Mouse (Mus musculus) MEL-GATA-1-ER (cell line): ENCODE measurements around the gene Fam76a.
A peak's percentile ranks its signal among the peaks of the same experiment; 100 is the strongest.

Experiments
- DNase-seq: peaks from one replicate; pipeline ENCODE4 v3.0.0-alpha.2; 2012; ENCODE audit warnings: low read depth; ENCODE audit errors: extremely low read depth

Fam76a gene

GRCm38 (mm10) chr4:132922558-132923008, at the start of gene Fam76a:
Gene Fam76a (minus strand): TSS chr4:132922558.
- peak; percentile 92 for DNase-seq

GRCm38 (mm10) chr4:132972101-132972500, 49.7 kb upstream of the Fam76a start:
- no peak for DNase-seq

GRCm38 (mm10) chr4:132971601-132972000, 49.2 kb upstream of the Fam76a start:
- DNase-seq = no peak

GRCm38 (mm10) chr4:132968105-132968938, 46.0 kb upstream of the Fam76a start:
- no peak for DNase-seq

- DNase-seq = no peak
These were observed 42.1 kb upstream of the Fam76a start for GRCm38 (mm10) chr4:132964473-132964872.

- DNase-seq = no peak
These were observed 41.7 kb upstream of the Fam76a start for GRCm38 (mm10) chr4:132964064-132964463.

- no peak for DNase-seq
These were observed 41.1 kb upstream of the Fam76a start for GRCm38 (mm10) chr4:132963436-132963835.

- DNase-seq = no peak
These were observed 40.3 kb upstream of the Fam76a start for GRCm38 (mm10) chr4:132962628-132963027.

- no peak for DNase-seq
These were observed 39.5 kb upstream of the Fam76a start for GRCm38 (mm10) chr4:132961866-132962265.

- no peak for DNase-seq
These were observed 38.7 kb upstream of the Fam76a start for GRCm38 (mm10) chr4:132960864-132961639.

- no peak for DNase-seq
These were observed 38.0 kb upstream of the Fam76a start for GRCm38 (mm10) chr4:132960313-132960712.

- no peak for DNase-seq
These were observed 37.3 kb upstream of the Fam76a start for GRCm38 (mm10) chr4:132959679-132960045.

GRCm38 (mm10) chr4:132958741-132959678, 36.7 kb upstream of the Fam76a start:
- DNase-seq = no peak

- no peak for DNase-seq
These were observed 33.0 kb upstream of the Fam76a start for GRCm38 (mm10) chr4:132955395-132955791.

GRCm38 (mm10) chr4:132954530-132955394, 32.4 kb upstream of the Fam76a start:
- DNase-seq = no peak

GRCm38 (mm10) chr4:132950999-132951398, 28.6 kb upstream of the Fam76a start:
- DNase-seq = no peak

- no peak for DNase-seq
These were observed 27.6 kb upstream of the Fam76a start for GRCm38 (mm10) chr4:132949882-132950532.

GRCm38 (mm10) chr4:132946047-132947001, 24.0 kb upstream of the Fam76a start:
- DNase-seq = peak; percentile 26
